Mouse (Mus musculus): ENCODE results near the gene Sema7a.

Sema7a gene

GRCm38 (mm10) chr9:57940349-57940794, 460 bp downstream of the Sema7a start:
- DNase-seq: peak in 1 of 2 experiments; percentile 57

GRCm38 (mm10) chr9:57940861-57941638, 1.1 kb downstream of the Sema7a start:
- DNase-seq: no peak

GRCm38 (mm10) chr9:57942039-57942438, 2.1 kb downstream of the Sema7a start:
- DNase-seq: no peak

GRCm38 (mm10) chr9:57943067-57943466, 3.2 kb downstream of the Sema7a start:
- no peak for DNase-seq

GRCm38 (mm10) chr9:57944572-57944971, 4.7 kb downstream of the Sema7a start:
- peak; percentile 62 to 85 for DNase-seq

- DNase-seq: no peak
Measured at GRCm38 (mm10) chr9:57945771-57946616, 6.1 kb downstream of the Sema7a start.

GRCm38 (mm10) chr9:57947381-57948030, 7.6 kb downstream of the Sema7a start:
- DNase-seq: no peak

GRCm38 (mm10) chr9:57948333-57948931, 8.5 kb downstream of the Sema7a start:
- no peak for DNase-seq

- no peak for DNase-seq
Measured at GRCm38 (mm10) chr9:57949102-57949704, 9.3 kb downstream of the Sema7a start.

- no peak for DNase-seq
Measured at GRCm38 (mm10) chr9:57949879-57950278, 10.0 kb downstream of the Sema7a start.

GRCm38 (mm10) chr9:57950519-57950918, 10.6 kb downstream of the Sema7a start:
- DNase-seq: no peak

- DNase-seq: no peak
Measured at GRCm38 (mm10) chr9:57951993-57952392, 12.1 kb downstream of the Sema7a start.

GRCm38 (mm10) chr9:57954962-57955744, 15.2 kb downstream of the Sema7a start:
- no peak for DNase-seq

GRCm38 (mm10) chr9:57955764-57956163, 15.9 kb downstream of the Sema7a start:
- no peak for DNase-seq

GRCm38 (mm10) chr9:57956196-57956837, 16.4 kb downstream of the Sema7a start:
- DNase-seq: no peak

- no peak for DNase-seq
Measured at GRCm38 (mm10) chr9:57956838-57957236, 16.9 kb downstream of the Sema7a start.

- no peak for DNase-seq
Measured at GRCm38 (mm10) chr9:57958615-57959014, 18.7 kb downstream of the Sema7a start.

GRCm38 (mm10) chr9:57959399-57959798, 19.5 kb downstream of the Sema7a start:
- DNase-seq: no peak

GRCm38 (mm10) chr9:57959886-57960866, 20.3 kb downstream of the Sema7a start:
- DNase-seq: no peak

- no peak for DNase-seq
Measured at GRCm38 (mm10) chr9:57961226-57961625, 21.3 kb downstream of the Sema7a start.

All from kidney, postnatal 36 days (tissue).